ENCODE assay signal across 19 mouse cellular contexts in genomic region chr11:12280711-12281110, GRCm38 (mm10).
DNase-seq lines count a peak whose midpoint lies in the region; ATAC-seq and TF ChIP-seq lines count a peak whose summit lies in the region.
"Had no signal": no experiment of that assay in that cellular context is flagged by ENCODE, and none has a peak within 500 bp of the region (broad histone marks: within the 10 kb centered on the region; RNA-seq: fewer than 3 reads in every experiment).

No protein-coding gene starts in this region.

- H3K4me2 ChIP-seq in kidney, embryonic 16.5 days (replicated peaks; ENCODE audit: low read depth, low read length): no peak overlapping the region
- no peak overlapping the region for H3K4me2 ChIP-seq in forebrain, embryonic 11.5 days (ENCODE audit: low read depth, low read length, severe bottlenecking)
- H3K4me2 ChIP-seq: liver, embryonic 11.5 days; midbrain, embryonic 11.5 days had no signal

- no peak for TF ChIP-seq CTCF in gastrocnemius, adult 2 months (IDR thresholded peaks at IDR 0.05)

- H3K27me3 ChIP-seq in kidney, embryonic 16.5 days (ENCODE audit: insufficient read depth, low read length): no peaks in the 10 kb centered on the region
- no peaks in the 10 kb centered on the region for H3K27me3 ChIP-seq in forebrain, embryonic 11.5 days (ENCODE audit: control insufficient read depth, insufficient read depth, low read length)

- ATAC-seq in kidney, embryonic 16.5 days (ENCODE audit: low FRiP score, low TSS enrichment): no peak
- no peak for ATAC-seq in forebrain, embryonic 11.5 days (replicated peaks; ENCODE audit: low FRiP score)
- ATAC-seq: CD4-positive, CD25-positive, alpha-beta regulatory T cell, adult 4 months; inflammation-experienced regulatory T-cells, adult 6 months had no signal

- H3K27ac ChIP-seq in gastrocnemius, adult 2 months: peak overlapping the region; percentile 44; the same call in 1 of the 2 replicates
- H3K27ac ChIP-seq in kidney, embryonic 16.5 days (ENCODE audit: low read length): no peak overlapping the region
- no peak overlapping the region for H3K27ac ChIP-seq in forebrain, embryonic 11.5 days (ENCODE audit: low read depth, low read length)
- H3K27ac ChIP-seq: hindbrain, embryonic 10.5 days; left cerebral cortex, adult 2 months; limb, embryonic 10.5 days; macrophage had no signal

- intact Hi-C loops in gastrocnemius, adult 2 months (cut with DNase I): no loop called here
- intact Hi-C loops in gastrocnemius, postnatal 14 days (cut with DNase I; ENCODE audit: low total_unique reads): no loop called here

- no peak overlapping the region for H3K9ac ChIP-seq in kidney, embryonic 16.5 days (replicated peaks; ENCODE audit: low read length)
- H3K9ac ChIP-seq in forebrain, embryonic 11.5 days (ENCODE audit: low read length): no peak overlapping the region

- no peaks in the 10 kb centered on the region for H3K4me1 ChIP-seq in kidney, embryonic 16.5 days (ENCODE audit: insufficient read depth, low read length)
- no peaks in the 10 kb centered on the region for H3K4me1 ChIP-seq in forebrain, embryonic 11.5 days (replicated peaks; ENCODE audit: control insufficient read depth, insufficient read depth, low read length)
- H3K4me1 ChIP-seq: hindbrain, embryonic 10.5 days; limb, embryonic 10.5 days had no signal

- no peak overlapping the region for H3K4me3 ChIP-seq in gastrocnemius, adult 2 months
- no peak overlapping the region for H3K4me3 ChIP-seq in kidney, embryonic 16.5 days (ENCODE audit: low read length)
- H3K4me3 ChIP-seq in forebrain, embryonic 11.5 days (ENCODE audit: low read depth, low read length): no peak overlapping the region
- H3K4me3 ChIP-seq: hindbrain, embryonic 10.5 days; left cerebral cortex, adult 2 months; limb, embryonic 10.5 days had no signal

- 58% methylated on average over 7 of the region's 7 CpGs for WGBS in kidney, embryonic 16.5 days
- WGBS in forebrain, embryonic 11.5 days: 72% methylated on average over 7 of the region's 7 CpGs

- DNase-seq in gastrocnemius, adult 2 months: no peak
- DNase-seq in gastrocnemius, postnatal 14 days: no peak
- peak; percentile 7 to 18 for DNase-seq in kidney, adult 8-10 months
- DNase-seq in kidney, postnatal 25 days: peak; percentile 19 to 37
- DNase-seq in lung, postnatal 25 days (ENCODE audit: low spot score): peak; percentile 38
- DNase-seq in forebrain, embryonic 11.5 days (ENCODE audit: low spot score): no peak
- no peak for DNase-seq in thymus, postnatal 0 days (ENCODE audit: low spot score)
- DNase-seq: cerebellum, postnatal 10 days; gastrocnemius, postnatal 36 days had no signal

- H3K36me3 ChIP-seq in kidney, embryonic 16.5 days (ENCODE audit: insufficient read depth, low read length): no peaks in the 10 kb centered on the region
- no peaks in the 10 kb centered on the region for H3K36me3 ChIP-seq in forebrain, embryonic 11.5 days (ENCODE audit: control insufficient read depth, insufficient read depth, low read length)
- H3K36me3 ChIP-seq: G1E; hindbrain, embryonic 10.5 days; limb, embryonic 10.5 days had no signal

- H3K9me3 ChIP-seq in kidney, embryonic 16.5 days (ENCODE audit: low read length): no peaks in the 10 kb centered on the region
- H3K9me3 ChIP-seq in forebrain, embryonic 11.5 days (ENCODE audit: control insufficient read depth, low read length): no peaks in the 10 kb centered on the region
- H3K9me3 ChIP-seq: G1E; hindbrain, embryonic 10.5 days; limb, embryonic 10.5 days had no signal

Comparison
In these comparisons a context has a peak if more than half of its experiments do, and no peak if none do; other contexts are left out.
1. DNase-seq: peak in kidney, adult 8-10 months (2 of 2), kidney, postnatal 25 days (2 of 2) and lung, postnatal 25 days (single experiment); none in gastrocnemius, adult 2 months (single experiment), gastrocnemius, postnatal 14 days (single experiment), forebrain, embryonic 11.5 days (single experiment) and thymus, postnatal 0 days (single experiment).